Mouse (Mus musculus) urinary bladder, postnatal 36 days (tissue): ENCODE measurements around the gene Sh3bgrl3.
A peak's percentile ranks its signal among the peaks of the same experiment; 100 is the strongest.

Experiments used
- DNase-seq, 2 experiments: peaks; one replicate each; pipeline ENCODE4 v3.0.0; 2022; ENCODE audit warnings: low spot score in 2 of 2, mixed read lengths in 1 of 2

Sh3bgrl3 gene

DNA sequence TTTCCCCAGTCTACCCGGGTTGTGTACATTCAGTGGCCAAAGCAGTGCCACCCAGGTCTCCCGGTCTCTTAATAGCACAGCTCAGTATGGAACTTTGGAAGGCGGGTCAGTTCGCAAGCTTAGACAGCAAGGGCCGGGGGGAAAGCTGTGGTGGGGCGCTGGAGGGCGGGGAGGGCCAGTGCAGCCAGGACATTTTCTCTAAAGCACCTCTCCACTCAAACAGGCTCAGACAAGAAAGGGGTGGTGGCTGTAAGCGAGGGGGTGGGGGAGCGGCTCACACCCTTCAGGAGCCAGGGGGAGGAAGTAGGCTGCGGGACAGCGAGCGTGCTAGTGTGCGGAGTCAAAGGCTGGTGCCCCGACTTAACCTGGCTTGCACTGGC is 384 bp upstream of the Sh3bgrl3 start:
- DNase-seq: peak in 1 of 2 experiments; percentile 57

DNA sequence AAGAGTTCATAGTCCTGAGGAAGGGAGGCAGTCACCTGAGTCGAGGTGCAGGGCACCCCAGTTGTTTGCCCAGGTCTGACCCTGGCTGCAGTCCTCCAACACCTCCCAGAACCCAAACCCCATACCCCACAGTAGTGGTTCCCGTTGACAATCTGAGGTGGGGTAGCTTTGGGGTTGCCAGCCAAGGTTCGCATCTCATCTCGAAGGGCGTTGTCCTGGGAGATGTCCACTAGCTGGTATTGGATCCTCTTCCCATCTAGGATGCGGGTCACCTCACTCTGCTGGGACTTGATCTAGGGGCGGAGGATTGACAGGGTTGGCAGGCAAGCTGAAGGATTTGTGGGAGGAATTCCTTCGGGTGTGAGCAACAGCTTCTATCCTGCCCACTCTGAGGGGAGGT is 796 bp downstream of the Sh3bgrl3 start:
- no peak for DNase-seq

DNA sequence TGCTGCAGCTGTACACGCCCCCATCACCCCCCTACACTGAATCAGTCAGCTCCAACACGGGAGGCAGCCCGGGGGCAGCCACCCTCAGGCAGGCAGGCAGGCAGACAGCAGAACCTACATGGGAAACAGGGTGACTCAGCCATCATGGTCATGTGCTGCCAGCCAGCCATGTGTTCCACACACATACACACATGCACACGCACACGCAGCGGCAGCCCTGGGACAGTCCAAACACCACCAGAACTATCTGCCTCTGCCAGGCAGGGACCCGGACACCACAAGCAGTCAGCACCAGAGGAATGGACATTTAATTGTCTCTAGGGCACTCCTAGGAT is 1.5 kb downstream of the Sh3bgrl3 start:
- DNase-seq: no peak

DNA sequence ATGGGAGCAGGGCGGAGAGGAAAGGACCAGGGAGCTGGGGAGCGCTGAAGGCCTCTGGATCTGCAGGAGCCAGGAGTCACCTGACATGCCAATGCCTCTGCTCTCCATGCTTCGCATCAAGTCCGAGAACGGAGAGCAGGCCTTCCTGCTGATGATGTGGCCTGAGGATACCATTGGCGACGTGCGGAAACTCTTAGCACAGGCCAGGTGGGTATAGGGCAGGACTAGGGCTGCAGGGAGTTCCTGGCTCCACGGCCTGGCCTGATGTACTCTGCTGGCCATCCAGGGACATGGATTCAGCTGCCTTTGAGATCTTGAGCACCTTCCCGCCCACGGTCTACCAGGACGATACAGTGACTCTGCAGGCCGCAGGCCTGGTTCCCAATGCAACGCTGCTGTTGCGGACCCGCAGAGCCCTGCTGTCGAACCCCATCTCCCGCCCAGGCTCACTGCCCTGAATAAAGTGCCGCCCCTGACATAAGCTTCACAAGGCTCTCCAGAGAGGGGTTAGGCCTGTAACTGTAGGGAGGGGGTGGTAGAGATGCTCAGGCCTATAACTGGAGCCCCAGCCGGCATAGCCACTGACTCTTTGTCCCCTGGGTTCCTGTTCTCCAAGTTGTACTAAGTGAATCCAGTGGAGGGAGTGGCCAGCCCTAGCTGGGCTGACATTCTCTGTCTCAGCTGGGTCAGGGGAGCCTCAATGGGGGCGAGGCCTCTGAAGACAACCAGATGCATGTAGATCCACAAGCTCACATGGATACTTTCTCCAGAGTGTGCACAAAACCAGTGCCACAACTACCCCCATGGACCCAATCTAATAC is 2.1 kb downstream of the Sh3bgrl3 start:
- no peak for DNase-seq

GRCm38 (mm10) chr4:134125383-134126060 is 3.1 kb downstream of the Sh3bgrl3 start:
- no peak for DNase-seq

GRCm38 (mm10) chr4:134123680-134124551 is 4.7 kb downstream of the Sh3bgrl3 start:
- DNase-seq: no peak

DNA sequence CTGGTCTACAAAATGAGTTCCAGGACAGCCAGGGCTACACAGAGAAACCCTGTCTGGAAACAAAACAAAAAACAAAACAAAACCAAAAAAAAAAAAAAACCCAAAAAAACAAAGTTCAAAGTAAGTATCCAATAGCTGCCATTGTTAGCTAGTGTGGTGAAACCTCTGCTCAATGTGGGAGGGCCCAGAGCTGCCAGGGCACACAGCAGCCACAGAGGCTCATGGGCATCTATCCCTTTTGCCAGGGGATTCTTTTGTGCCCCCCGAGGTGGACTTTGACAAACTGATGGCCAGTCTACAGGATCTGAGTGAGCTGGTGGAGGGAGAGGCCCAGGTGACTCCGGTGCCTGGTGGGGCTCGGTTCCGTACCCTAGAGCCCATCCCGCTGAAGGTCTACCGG is 5.4 kb downstream of the Sh3bgrl3 start:
- DNase-seq: no peak

- no peak for DNase-seq
These were observed 6.3 kb downstream of the Sh3bgrl3 start for GRCm38 (mm10) chr4:134122281-134122680.

DNA sequence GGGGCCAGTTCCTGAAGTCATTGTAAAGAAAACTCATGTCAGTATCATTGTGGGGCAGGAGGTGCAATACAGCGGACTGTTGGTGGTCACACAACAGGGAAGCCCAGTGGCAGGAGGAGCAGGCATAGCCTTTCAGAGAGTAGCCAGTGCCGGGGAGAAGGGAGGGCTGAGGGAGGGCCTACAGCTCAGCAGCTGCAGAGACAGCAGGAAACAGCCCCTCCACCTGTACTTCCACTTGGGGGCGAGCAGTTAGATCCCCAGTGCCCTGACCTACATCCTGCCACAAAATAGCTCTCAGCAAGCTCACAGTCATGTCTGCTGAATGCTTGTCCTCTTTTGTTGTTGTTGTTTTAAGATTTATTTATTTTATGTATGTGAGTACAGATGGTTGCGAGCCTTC is 7.0 kb downstream of the Sh3bgrl3 start:
- no peak for DNase-seq

- DNase-seq: no peak
These were observed 7.7 kb downstream of the Sh3bgrl3 start for GRCm38 (mm10) chr4:134120916-134121315.

DNA sequence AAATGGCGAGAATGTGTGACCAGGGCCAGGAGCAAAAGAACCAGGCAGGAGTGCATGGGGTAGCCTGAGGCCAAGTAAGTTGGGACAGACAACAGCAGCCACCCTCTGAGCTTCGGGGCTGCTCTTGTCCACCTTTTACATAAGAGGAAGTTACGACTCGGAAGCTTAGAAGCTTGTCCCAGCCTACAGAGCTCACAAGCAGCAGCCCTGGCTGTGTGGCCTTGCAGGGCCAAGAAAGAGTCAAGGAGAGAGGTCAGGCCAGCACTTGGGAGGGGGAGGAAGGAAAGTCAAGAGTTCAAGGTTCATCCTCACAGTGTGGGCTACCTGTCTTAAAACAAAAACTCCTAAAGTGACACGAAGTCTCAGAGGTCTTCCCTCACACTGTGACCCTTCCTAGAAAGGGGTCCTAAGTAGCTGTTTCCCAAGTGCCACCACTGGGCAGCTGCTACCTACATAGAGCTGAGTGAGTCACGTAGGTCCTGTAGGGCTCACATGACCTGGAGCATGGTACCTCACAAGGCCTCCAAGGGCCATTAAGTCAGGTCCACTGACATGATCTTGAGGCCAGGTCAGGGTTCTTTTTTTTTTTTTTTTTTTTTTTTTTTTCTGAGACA is 8.3 kb downstream of the Sh3bgrl3 start:
- no peak for DNase-seq

DNA sequence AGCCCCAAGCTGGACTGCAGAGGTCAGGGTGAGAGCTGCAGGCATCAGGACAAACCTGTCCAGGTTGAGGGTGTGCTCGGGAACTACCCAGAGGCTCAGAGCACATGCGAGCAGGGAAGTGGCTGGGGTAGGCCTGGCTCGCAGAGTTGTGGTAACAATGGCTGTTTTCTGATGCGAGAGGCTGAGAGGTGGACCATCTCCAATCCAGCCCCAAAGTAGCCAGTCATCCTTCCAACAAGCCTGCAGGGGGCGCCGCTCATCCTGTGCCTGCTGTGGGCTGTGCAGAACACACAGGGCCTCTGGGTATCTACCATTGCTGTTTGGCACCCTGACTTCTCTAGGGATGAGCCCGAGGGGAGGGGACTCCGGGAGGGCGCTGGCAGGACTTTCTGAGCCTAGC is 8.9 kb downstream of the Sh3bgrl3 start:
- no peak for DNase-seq

GRCm38 (mm10) chr4:134119042-134119441 is 9.5 kb downstream of the Sh3bgrl3 start:
- no peak for DNase-seq

GRCm38 (mm10) chr4:134118126-134118800 is 10.3 kb downstream of the Sh3bgrl3 start:
- no peak for DNase-seq

DNA sequence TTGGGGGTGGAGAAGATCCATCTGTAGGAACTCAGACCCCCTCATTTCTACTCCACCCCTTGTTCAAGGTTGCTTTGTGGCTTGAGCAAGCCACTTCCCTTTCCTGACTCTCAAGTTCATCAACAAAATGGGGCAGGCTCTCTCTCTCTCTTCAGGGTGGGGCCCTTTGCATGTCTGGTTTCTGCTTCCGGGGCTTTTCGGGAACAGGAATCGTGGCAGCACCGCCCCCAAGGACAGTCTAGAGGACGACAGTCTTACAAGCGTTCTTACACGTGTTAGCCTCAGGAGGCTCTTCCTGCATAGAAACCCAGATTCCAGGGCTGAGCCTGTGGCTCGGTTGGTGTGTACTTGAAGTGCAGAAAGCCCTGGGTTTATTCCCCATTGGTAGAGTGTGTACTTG is 11.6 kb downstream of the Sh3bgrl3 start:
- no peak for DNase-seq

DNA sequence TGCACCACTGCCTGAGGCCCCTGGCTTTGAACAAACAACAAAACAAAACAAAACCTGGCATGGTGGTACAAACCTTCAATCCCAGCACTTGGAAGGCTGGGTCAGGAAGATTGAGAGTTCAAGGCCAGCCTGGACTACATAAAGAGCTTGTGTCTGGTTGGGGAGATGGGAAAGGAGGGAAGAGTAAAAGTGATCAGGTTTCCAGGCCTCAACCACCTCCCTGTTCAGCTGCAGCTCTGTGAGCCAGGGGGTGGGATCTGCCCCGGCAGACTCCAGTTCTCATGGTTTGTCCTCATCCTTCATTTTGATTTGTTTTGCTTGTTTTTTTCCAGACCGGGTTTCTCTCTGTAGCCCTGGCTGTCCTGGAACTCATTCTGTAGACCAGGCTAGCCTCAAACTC is 12.1 kb downstream of the Sh3bgrl3 start:
- no peak for DNase-seq

- no peak for DNase-seq
These were observed 13.1 kb downstream of the Sh3bgrl3 start for GRCm38 (mm10) chr4:134115215-134116144.

- DNase-seq: no peak
These were observed 14.6 kb downstream of the Sh3bgrl3 start for GRCm38 (mm10) chr4:134114038-134114437.

- no peak for DNase-seq
These were observed 15.1 kb downstream of the Sh3bgrl3 start for GRCm38 (mm10) chr4:134113356-134113994.

- no peak for DNase-seq
These were observed 16.2 kb downstream of the Sh3bgrl3 start for GRCm38 (mm10) chr4:134112403-134112802.
